Mouse (Mus musculus): Measurements from ENCODE around the gene Kcnc4. TPM values are rescaled to one million over a fixed set of nuclear protein-coding genes. Genes with fewer than 3 reads are reported as not detected.

Kcnc4 gene
- polyA plus RNA-seq, 1 experiment from 2014 or later, result 0.09 TPM

DNA sequence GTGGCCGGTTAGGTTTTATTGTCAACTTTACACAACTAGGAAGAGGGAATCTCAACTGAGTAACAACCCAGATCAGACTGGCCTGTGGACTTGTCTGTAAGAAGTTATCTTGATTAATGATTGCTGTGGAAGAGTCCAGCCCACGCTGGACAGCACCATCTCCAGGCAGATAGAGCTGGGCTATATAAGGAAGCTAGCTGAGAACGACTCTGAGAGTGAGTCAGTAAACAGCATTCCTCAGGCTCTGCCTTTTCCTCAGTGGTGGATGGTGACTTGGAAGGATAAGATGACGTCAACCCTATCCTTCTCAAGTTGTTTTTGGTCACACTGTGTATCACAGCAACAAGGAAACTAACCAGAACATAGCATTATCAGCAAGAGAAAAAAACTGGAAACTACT is 29.3 kb upstream of the Kcnc4 start:
- Histone ChIP-seq H3K36me3 (no peaks in the 10 kb centered on the region), H3K4me3 (no peak overlapping the region), H3K4me1 (replicated peaks) (no peaks in the 10 kb centered on the region), H3K27ac (no peak overlapping the region), H3K9me3 (no peaks in the 10 kb centered on the region), H3K27me3 (ENCODE audit: insufficient read depth, poor library complexity, severe bottlenecking) (0 out of 2 replicates have a peak, but pooled peaks cover 5% of the 10 kb centered on the region)
- WGBS, result 68% methylated on average over 4 of the region's 4 CpGs
- DNase-seq (ENCODE audit: low spot score), result no peak

DNA sequence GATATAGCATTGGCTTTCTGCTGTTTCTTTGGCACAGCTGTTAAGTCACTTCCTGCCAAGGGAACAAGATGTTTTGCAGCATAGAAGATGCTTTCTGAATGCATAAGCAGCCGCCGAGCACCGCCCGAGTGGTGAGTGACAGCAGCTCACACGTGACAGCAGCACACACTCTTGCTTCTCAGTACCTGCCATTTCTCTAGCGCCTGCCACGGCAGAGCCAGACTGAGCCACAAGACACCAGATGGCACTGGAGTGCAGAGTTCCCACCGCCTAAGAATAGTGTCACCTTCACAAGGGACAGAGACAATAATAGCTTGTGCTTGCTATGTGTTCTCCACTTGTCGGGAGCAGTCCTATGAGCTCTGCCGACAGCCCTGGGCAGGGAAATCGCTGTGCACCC is 23.9 kb upstream of the Kcnc4 start:
- no peaks in the 10 kb centered on the region for H3K27me3 ChIP-seq (ENCODE audit: insufficient read depth, poor library complexity, severe bottlenecking)
- no peak overlapping the region for H3K4me3 ChIP-seq
- H3K36me3 ChIP-seq, result no peaks in the 10 kb centered on the region
- H3K27ac ChIP-seq, result no peak overlapping the region
- no peak for DNase-seq (ENCODE audit: low spot score)
- H3K4me1 ChIP-seq (replicated peaks), result peaks cover 14% of the 10 kb centered on the region; the same call in 1 of the 2 replicates
- WGBS, result 52% methylated on average over 11 of the region's 11 CpGs
- H3K9me3 ChIP-seq, result no peaks in the 10 kb centered on the region

DNA sequence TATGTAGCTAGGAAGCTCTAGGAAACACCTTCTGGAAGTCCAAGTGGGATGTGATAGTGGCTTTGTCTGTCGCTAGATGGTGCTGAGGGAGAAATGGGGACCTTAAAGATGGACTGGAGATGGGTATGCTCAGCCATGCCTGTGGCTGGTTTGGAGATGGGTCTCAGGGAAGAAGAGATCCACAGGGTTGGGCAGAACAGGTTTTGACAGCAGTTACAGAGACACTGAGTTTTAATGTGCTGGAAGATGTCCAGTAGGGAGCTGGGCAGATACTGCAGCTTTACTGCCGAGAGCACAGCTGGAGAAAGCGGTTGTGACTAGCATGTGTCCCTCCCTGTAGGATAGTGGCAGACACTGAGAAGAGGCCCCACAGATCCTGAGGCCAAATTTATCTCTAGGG is 21.3 kb upstream of the Kcnc4 start:
- Histone ChIP-seq H3K4me3 (no peak overlapping the region), H3K4me1 (replicated peaks) (peaks cover 14% of the 10 kb centered on the region; the same call in 1 of the 2 replicates), H3K27ac (no peak overlapping the region), H3K9me3 (no peaks in the 10 kb centered on the region), H3K27me3 (ENCODE audit: insufficient read depth, poor library complexity, severe bottlenecking) (no peaks in the 10 kb centered on the region), H3K36me3 (no peaks in the 10 kb centered on the region)
- DNase-seq (ENCODE audit: low spot score), result no peak
- 63% methylated on average over 3 of the region's 3 CpGs for WGBS

DNA sequence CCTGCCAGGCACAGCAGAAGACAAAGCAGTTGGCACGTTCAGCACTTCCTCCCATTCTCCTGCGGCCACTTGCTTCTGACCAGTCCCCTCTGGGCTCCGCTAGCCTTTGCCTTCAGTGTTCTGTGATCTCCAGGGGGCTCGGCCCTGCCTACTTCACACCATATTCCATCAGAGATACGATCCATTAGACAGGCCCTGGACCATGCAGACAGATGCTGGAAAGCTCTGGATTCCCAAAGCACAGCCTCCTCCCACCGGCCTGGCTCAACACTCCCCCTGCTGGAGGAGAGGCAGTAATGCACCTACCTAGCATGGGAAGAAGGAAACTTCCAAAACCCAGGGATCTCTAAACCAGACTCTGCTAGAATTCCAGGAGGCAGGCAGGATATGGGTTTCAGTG is 12.8 kb upstream of the Kcnc4 start:
- Histone ChIP-seq H3K27me3 (ENCODE audit: insufficient read depth, poor library complexity, severe bottlenecking) (peaks cover 9% of the 10 kb centered on the region; the same call in 1 of the 2 replicates), H3K36me3 (no peaks in the 10 kb centered on the region), H3K4me3 (no peak overlapping the region), H3K27ac (no peak overlapping the region), H3K4me1 (replicated peaks) (peaks cover 4% of the 10 kb centered on the region), H3K9me3 (no peaks in the 10 kb centered on the region)
- 37% methylated on average over 6 of the region's 6 CpGs for WGBS
- DNase-seq (ENCODE audit: low spot score), result peak; percentile 56

DNA sequence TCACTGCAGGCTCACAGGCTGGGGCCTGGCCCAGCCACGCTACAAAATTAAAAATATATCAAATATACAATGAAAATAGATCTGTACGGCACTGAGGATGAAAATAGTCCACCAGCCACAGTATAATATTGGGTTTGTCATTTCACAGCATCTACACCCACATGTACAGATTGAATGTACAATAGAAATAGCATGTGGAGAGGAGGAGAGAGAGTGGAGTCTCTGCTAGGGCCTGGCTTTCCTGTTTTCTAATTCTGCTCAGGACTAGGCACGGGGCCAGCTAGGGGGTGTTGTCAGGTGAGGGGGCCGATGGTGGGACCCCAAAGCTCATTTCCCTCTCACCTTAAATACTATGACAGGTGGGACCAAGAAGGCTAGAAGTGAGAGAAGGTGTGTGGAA is 9.7 kb upstream of the Kcnc4 start:
- 78% methylated on average over 4 of the region's 4 CpGs for WGBS
- H3K27ac ChIP-seq, result no peak overlapping the region
- no peaks in the 10 kb centered on the region for H3K36me3 ChIP-seq
- H3K27me3 ChIP-seq (ENCODE audit: insufficient read depth, poor library complexity, severe bottlenecking), result peaks cover 23% of the 10 kb centered on the region
- no peak for DNase-seq (ENCODE audit: low spot score)
- no peaks in the 10 kb centered on the region for H3K9me3 ChIP-seq
- no peak overlapping the region for H3K4me3 ChIP-seq
- peaks cover 4% of the 10 kb centered on the region for H3K4me1 ChIP-seq (replicated peaks)

GRCm38 (mm10) chr3:107468106-107468505 is 8.8 kb upstream of the Kcnc4 start:
- peaks cover 32% of the 10 kb centered on the region for H3K27me3 ChIP-seq (ENCODE audit: insufficient read depth, poor library complexity, severe bottlenecking)
- H3K9me3 ChIP-seq, result no peaks in the 10 kb centered on the region
- H3K4me3 ChIP-seq, result no peak overlapping the region
- H3K4me1 ChIP-seq (replicated peaks), result peaks cover 4% of the 10 kb centered on the region
- no peaks in the 10 kb centered on the region for H3K36me3 ChIP-seq
- H3K27ac ChIP-seq, result no peak overlapping the region
- DNase-seq (ENCODE audit: low spot score), result no peak
- 91% methylated on average over 11 of the region's 11 CpGs for WGBS

DNA sequence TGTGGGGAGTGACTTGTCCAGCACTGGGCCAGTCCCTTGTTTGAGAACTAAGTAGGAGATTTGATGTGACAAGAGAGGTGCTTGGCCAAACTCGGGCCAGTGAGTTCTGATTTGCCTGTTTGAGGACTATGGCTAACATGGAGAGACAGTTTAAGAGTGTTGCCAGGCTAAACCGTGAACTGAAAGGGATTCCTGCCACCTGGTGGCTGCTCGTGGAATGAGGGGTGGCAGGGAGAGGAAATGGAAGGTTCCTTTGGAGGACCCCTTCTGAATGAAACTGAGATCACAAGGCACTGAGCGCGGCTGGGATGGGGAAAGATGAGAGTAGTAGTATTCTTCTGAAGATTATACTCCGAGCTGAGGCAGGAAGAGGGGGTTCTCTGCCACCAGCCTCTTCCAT is 7.2 kb upstream of the Kcnc4 start:
- no peak overlapping the region for H3K27ac ChIP-seq
- no peaks in the 10 kb centered on the region for H3K4me1 ChIP-seq (replicated peaks)
- H3K36me3 ChIP-seq, result no peaks in the 10 kb centered on the region
- 15% methylated on average over 6 of the region's 6 CpGs for WGBS
- no peak overlapping the region for H3K4me3 ChIP-seq
- DNase-seq (ENCODE audit: low spot score), result peak; percentile 78
- no peaks in the 10 kb centered on the region for H3K9me3 ChIP-seq
- H3K27me3 ChIP-seq (ENCODE audit: insufficient read depth, poor library complexity, severe bottlenecking), result peaks cover 45% of the 10 kb centered on the region

- no peaks in the 10 kb centered on the region for H3K36me3 ChIP-seq
- peaks cover 80% of the 10 kb centered on the region for H3K27me3 ChIP-seq (ENCODE audit: insufficient read depth, poor library complexity, severe bottlenecking)
- no peak overlapping the region for H3K27ac ChIP-seq
- no peaks in the 10 kb centered on the region for H3K9me3 ChIP-seq
- H3K4me3 ChIP-seq, result no peak overlapping the region
- DNase-seq (ENCODE audit: low spot score), result peak; percentile 82
- peaks cover 27% of the 10 kb centered on the region for H3K4me1 ChIP-seq (replicated peaks)
- WGBS, result 17% methylated on average over 5 of the region's 5 CpGs
These were observed 2.8 kb upstream of the Kcnc4 start for GRCm38 (mm10) chr3:107462160-107462559.

- H3K36me3 ChIP-seq, result no peaks in the 10 kb centered on the region
- peaks cover 35% of the 10 kb centered on the region for H3K4me1 ChIP-seq (replicated peaks)
- peak; percentile 51 for DNase-seq (ENCODE audit: low spot score)
- H3K4me3 ChIP-seq, result peak overlapping the region; percentile 61
- 0 out of 2 replicates have a peak overlapping the region, but pooled peaks have one; percentile 30 for H3K27ac ChIP-seq
- peaks cover 91% of the 10 kb centered on the region for H3K27me3 ChIP-seq (ENCODE audit: insufficient read depth, poor library complexity, severe bottlenecking)
- H3K9me3 ChIP-seq, result no peaks in the 10 kb centered on the region
- 0% methylated on average over 69 of the region's 69 CpGs for WGBS
These were observed 550 bp upstream of the Kcnc4 start for GRCm38 (mm10) chr3:107459773-107460431.

DNA sequence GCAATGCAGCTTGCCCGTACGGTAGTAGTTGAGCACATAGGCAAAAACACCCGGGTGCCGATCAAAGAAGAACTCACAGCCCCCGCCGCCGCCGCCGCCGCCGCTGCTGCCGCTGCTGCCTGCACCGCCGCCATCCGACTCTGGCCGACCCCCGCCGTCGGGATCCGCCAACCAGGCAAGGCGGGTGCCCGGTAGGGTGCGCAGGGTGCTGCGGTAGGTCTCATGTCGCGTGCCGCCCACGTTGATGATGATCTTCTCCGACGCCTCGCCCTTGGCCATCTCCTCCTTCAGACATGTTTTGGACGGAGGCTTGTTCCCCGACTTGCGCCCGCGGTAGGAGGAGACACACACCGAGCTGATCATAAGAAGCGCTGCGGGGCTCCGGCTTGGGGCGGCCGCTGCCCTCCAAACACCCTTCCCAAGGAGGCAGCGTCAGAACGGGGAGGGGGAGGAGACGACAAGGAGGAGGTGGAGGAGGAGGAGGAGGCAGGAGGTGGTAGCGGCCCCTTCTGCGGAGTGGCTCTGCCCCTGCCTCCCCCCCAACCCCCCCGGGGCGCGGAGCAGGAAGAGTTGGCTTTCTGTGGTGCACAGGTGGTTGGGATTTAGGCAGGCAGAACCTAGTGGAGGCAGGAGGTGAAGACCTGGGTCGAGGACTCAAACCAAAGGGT is 690 bp downstream of the Kcnc4 start:
- under 1% methylated on average over 51 of the region's 51 CpGs for WGBS
- Histone ChIP-seq H3K36me3 (no peaks in the 10 kb centered on the region), H3K9me3 (no peaks in the 10 kb centered on the region), H3K27ac (peak overlapping the region; percentile 29; the same call in 1 of the 2 replicates), H3K4me1 (replicated peaks) (peaks cover 35% of the 10 kb centered on the region), H3K27me3 (ENCODE audit: insufficient read depth, poor library complexity, severe bottlenecking) (peaks cover 97% of the 10 kb centered on the region), H3K4me3 (peak overlapping the region; percentile 61)
- peak; percentile 50 for DNase-seq (ENCODE audit: low spot score)

- no peak for DNase-seq (ENCODE audit: low spot score)
- Histone ChIP-seq H3K27ac (peak overlapping the region; percentile 29; the same call in 1 of the 2 replicates), H3K4me3 (peak overlapping the region; percentile 61), H3K9me3 (no peaks in the 10 kb centered on the region), H3K27me3 (ENCODE audit: insufficient read depth, poor library complexity, severe bottlenecking) (peaks cover 97% of the 10 kb centered on the region), H3K4me1 (replicated peaks) (peaks cover 35% of the 10 kb centered on the region), H3K36me3 (no peaks in the 10 kb centered on the region)
- 2% methylated on average over 23 of the region's 23 CpGs for WGBS
These were observed 1.2 kb downstream of the Kcnc4 start for GRCm38 (mm10) chr3:107458104-107458503.

- H3K36me3 ChIP-seq, result no peaks in the 10 kb centered on the region
- 85% methylated on average over 4 of the region's 4 CpGs for WGBS
- no peak overlapping the region for H3K27ac ChIP-seq
- peaks cover 23% of the 10 kb centered on the region for H3K4me1 ChIP-seq (replicated peaks)
- peaks cover 62% of the 10 kb centered on the region for H3K27me3 ChIP-seq (ENCODE audit: insufficient read depth, poor library complexity, severe bottlenecking)
- DNase-seq (ENCODE audit: low spot score), result no peak
- H3K4me3 ChIP-seq, result no peak overlapping the region
- H3K9me3 ChIP-seq, result no peaks in the 10 kb centered on the region
These were observed 5.1 kb downstream of the Kcnc4 start for GRCm38 (mm10) chr3:107454280-107454679.

GRCm38 (mm10) chr3:107446822-107447221 is 12.5 kb downstream of the Kcnc4 start:
- Histone ChIP-seq H3K4me3 (no peak overlapping the region), H3K9me3 (no peaks in the 10 kb centered on the region), H3K36me3 (no peaks in the 10 kb centered on the region), H3K4me1 (replicated peaks) (no peaks in the 10 kb centered on the region; the same call in 1 of the 2 replicates), H3K27me3 (ENCODE audit: insufficient read depth, poor library complexity, severe bottlenecking) (0 out of 2 replicates have a peak, but pooled peaks cover 5% of the 10 kb centered on the region), H3K27ac (no peak overlapping the region)
- WGBS, result 78% methylated on average over 3 of the region's 3 CpGs
- DNase-seq (ENCODE audit: low spot score), result no peak
